Comparison of ENCODE assay signal across 8 mouse cellular contexts in genomic region chr3:152397335-152397940, GRCm38 (mm10). TPM values are rescaled to one million over a fixed set of nuclear protein-coding genes. Genes with fewer than 3 reads are reported as not detected.
A peak's percentile ranks its signal among the peaks of the same experiment; 100 is the strongest.
DNase-seq lines count a peak whose midpoint lies in the region; ATAC-seq and TF ChIP-seq lines count a peak whose summit lies in the region.

No protein-coding gene starts in this region.

- no peak for DNase-seq in lung, adult 18-20 months
- no peak for DNase-seq in right cerebral cortex, postnatal 25 days
- no peak for DNase-seq in layer of hippocampus, postnatal 14 days (ENCODE audit: low spot score in 2 of 2)
- DNase-seq in layer of hippocampus, adult 9-10 months (ENCODE audit: low spot score): no peak

- no peaks in the 10 kb centered on the region for H3K27me3 ChIP-seq in lung, embryonic 16.5 days (ENCODE audit: control insufficient read depth, insufficient read depth, low read depth, low read length)
- H3K27me3 ChIP-seq in embryonic facial prominence, embryonic 15.5 days: no peaks in the 10 kb centered on the region
- no peaks in the 10 kb centered on the region for H3K27me3 ChIP-seq in limb, embryonic 12.5 days
- no peaks in the 10 kb centered on the region for H3K27me3 ChIP-seq in small intestine, adult 2 months (ENCODE audit: control insufficient read depth, insufficient read depth, low read length)

- no peak for ATAC-seq in lung, embryonic 16.5 days (ENCODE audit: low read depth)
- ATAC-seq in embryonic facial prominence, embryonic 15.5 days (ENCODE audit: insufficient number of reproducible peaks, low FRiP score, low TSS enrichment, low read depth): no peak
- ATAC-seq in limb, embryonic 12.5 days (ENCODE audit: insufficient number of reproducible peaks, insufficient read depth, low FRiP score, low TSS enrichment, low read depth): no peak

- H3K4me2 ChIP-seq in lung, embryonic 16.5 days (ENCODE audit: low read depth, low read length): peak overlapping the region; percentile 71
- H3K4me2 ChIP-seq in embryonic facial prominence, embryonic 15.5 days (replicated peaks): peak overlapping the region; percentile 60
- peak overlapping the region; percentile 79 for H3K4me2 ChIP-seq in limb, embryonic 12.5 days

- no peaks in the 10 kb centered on the region for H3K9me3 ChIP-seq in lung, embryonic 16.5 days (ENCODE audit: control insufficient read depth, low read length)
- H3K9me3 ChIP-seq in embryonic facial prominence, embryonic 15.5 days (replicated peaks): no peaks in the 10 kb centered on the region
- H3K9me3 ChIP-seq in limb, embryonic 12.5 days: no peaks in the 10 kb centered on the region

- H3K27ac ChIP-seq in lung, embryonic 16.5 days (ENCODE audit: low read length): no peak overlapping the region; the same call in 1 of the 2 replicates
- H3K27ac ChIP-seq in embryonic facial prominence, embryonic 15.5 days (replicated peaks): peak overlapping the region; percentile 99
- no peak overlapping the region for H3K27ac ChIP-seq in limb, embryonic 12.5 days
- peak overlapping the region; percentile 67; the same call in 1 of the 2 replicates for H3K27ac ChIP-seq in small intestine, adult 2 months (ENCODE audit: insufficient read depth, low read depth, low read length)

- H3K36me3 ChIP-seq in lung, embryonic 16.5 days (ENCODE audit: control insufficient read depth, insufficient read depth, low read length): no peaks in the 10 kb centered on the region
- H3K36me3 ChIP-seq in embryonic facial prominence, embryonic 15.5 days: 0 out of 2 replicates have a peak, but pooled peaks cover 5% of the 10 kb centered on the region
- H3K36me3 ChIP-seq in limb, embryonic 12.5 days: peaks cover 14% of the 10 kb centered on the region; the same call in 1 of the 2 replicates
- 0 out of 2 replicates have a peak, but pooled peaks cover 1% of the 10 kb centered on the region for H3K36me3 ChIP-seq in small intestine, adult 2 months (ENCODE audit: control insufficient read depth, insufficient read depth, low read length)

- peak overlapping the region; percentile 93 for H3K9ac ChIP-seq in lung, embryonic 16.5 days (ENCODE audit: low read length)
- 0 out of 2 replicates have a peak overlapping the region, but pooled peaks have one; percentile 89 for H3K9ac ChIP-seq in embryonic facial prominence, embryonic 15.5 days
- H3K9ac ChIP-seq in limb, embryonic 12.5 days (replicated peaks): peak overlapping the region; percentile 91

- H3K4me1 ChIP-seq in lung, embryonic 16.5 days (replicated peaks; ENCODE audit: control insufficient read depth, insufficient read depth, low read length): peaks cover 14% of the 10 kb centered on the region
- H3K4me1 ChIP-seq in embryonic facial prominence, embryonic 15.5 days: peaks cover 31% of the 10 kb centered on the region
- H3K4me1 ChIP-seq in limb, embryonic 12.5 days (replicated peaks): peaks cover 36% of the 10 kb centered on the region
- peaks cover 5% of the 10 kb centered on the region; the same call in 1 of the 2 replicates for H3K4me1 ChIP-seq in small intestine, adult 2 months (ENCODE audit: control insufficient read depth, insufficient read depth, insufficient read length, low read length)

- WGBS in lung, embryonic 16.5 days: 33% methylated on average over 9 of the region's 9 CpGs
- WGBS in embryonic facial prominence, embryonic 15.5 days: 46% methylated on average over 9 of the region's 9 CpGs
- 72% methylated on average over 9 of the region's 9 CpGs for WGBS in limb, embryonic 12.5 days
- 15% methylated on average over 9 of the region's 9 CpGs for WGBS in small intestine, adult 2 months

- TF ChIP-seq POLR2A in small intestine, adult 2 months (IDR thresholded peaks at IDR 0.05; ENCODE audit: low read depth, low read length): no peak

- TF ChIP-seq CTCF in small intestine, adult 2 months (IDR thresholded peaks at IDR 0.05; ENCODE audit: extremely low read depth, insufficient read length, insufficient replicate concordance, low read depth, low read length): no peak

- H3K4me3 ChIP-seq in lung, embryonic 16.5 days (ENCODE audit: low read length): peak overlapping the region; percentile 84
- peak overlapping the region; percentile 83 for H3K4me3 ChIP-seq in embryonic facial prominence, embryonic 15.5 days (replicated peaks)
- H3K4me3 ChIP-seq in limb, embryonic 12.5 days (replicated peaks): peak overlapping the region; percentile 73
- H3K4me3 ChIP-seq in small intestine, adult 2 months (ENCODE audit: low read depth, low read length): no peak overlapping the region; the same call in 1 of the 2 replicates

RNA-seq across cellular contexts. Expression of gene Zzz3, which starts 2.2 kb away (rescaled TPM):
- polyA plus RNA-seq in lung, embryonic 16.5 days (2015; fragmentation: Nextera tagmentation; extraction: Ambion mirVana): 40.3 and 42.3 TPM in 2 replicates
- polyA plus RNA-seq in embryonic facial prominence, embryonic 15.5 days (2015; fragmentation: Nextera tagmentation; extraction: Ambion mirVana): 40.9 and 44.1 TPM in 2 replicates
- polyA plus RNA-seq in limb, embryonic 12.5 days (2016; fragmentation: Nextera tagmentation; extraction: Ambion mirVana): 56.2 and 58.1 TPM in 2 replicates
- 8.3 and 13.3 TPM in 2 replicates for polyA plus RNA-seq in small intestine, adult 2 months (2012; rRNA removed)
- 10 to 100 TPM; 34.8 to 37.3 TPM for total RNA-seq in layer of hippocampus, postnatal 14 days (2021)

RNA-seq across cellular contexts. Expression of gene Usp33, which starts 51.2 kb away (rescaled TPM):
- 57.6 and 58.4 TPM in 2 replicates for polyA plus RNA-seq in lung, embryonic 16.5 days (2015; fragmentation: Nextera tagmentation; extraction: Ambion mirVana)
- 41.6 and 44.5 TPM in 2 replicates for polyA plus RNA-seq in embryonic facial prominence, embryonic 15.5 days (2015; fragmentation: Nextera tagmentation; extraction: Ambion mirVana)
- 53.8 and 54.8 TPM in 2 replicates for polyA plus RNA-seq in limb, embryonic 12.5 days (2016; fragmentation: Nextera tagmentation; extraction: Ambion mirVana)
- 6.5 and 12.4 TPM in 2 replicates for polyA plus RNA-seq in small intestine, adult 2 months (2012; rRNA removed)
- 100 to 1,000 TPM; 110 to 112 TPM for total RNA-seq in layer of hippocampus, postnatal 14 days (2021)

RNA-seq across cellular contexts. Expression of gene Miga1, which starts 57.2 kb away (rescaled TPM):
- polyA plus RNA-seq in lung, embryonic 16.5 days (2015; fragmentation: Nextera tagmentation; extraction: Ambion mirVana): 14.7 and 15.7 TPM in 2 replicates
- 15.8 and 17.1 TPM in 2 replicates for polyA plus RNA-seq in embryonic facial prominence, embryonic 15.5 days (2015; fragmentation: Nextera tagmentation; extraction: Ambion mirVana)
- polyA plus RNA-seq in limb, embryonic 12.5 days (2016; fragmentation: Nextera tagmentation; extraction: Ambion mirVana): 22.2 and 24.9 TPM in 2 replicates
- polyA plus RNA-seq in small intestine, adult 2 months (2012; rRNA removed): 2.9 and 6.7 TPM in 2 replicates
- 10 to 100 TPM; 80.6 to 85.6 TPM for total RNA-seq in layer of hippocampus, postnatal 14 days (2021)

Comparison
In these comparisons a context has a peak if more than half of its experiments do, and no peak if none do; other contexts are left out.
1. H3K27ac ChIP-seq: peak in embryonic facial prominence, embryonic 15.5 days (single experiment) and small intestine, adult 2 months (single experiment); none in lung, embryonic 16.5 days (single experiment) and limb, embryonic 12.5 days (single experiment).
2. Peak in every context shown above with its lines, with median percentiles within 50 percentile points of each other: H3K4me2 ChIP-seq and H3K9ac ChIP-seq.